Mouse (Mus musculus) small intestine, adult 2 months (tissue): ENCODE data around the gene Cmah. TPM values are rescaled to one million over a fixed set of nuclear protein-coding genes. Genes with fewer than 3 reads are reported as not detected.
A peak's percentile ranks its signal among the peaks of the same experiment; 100 is the strongest.

Experiments
- H3K27ac ChIP-seq: fragments of 200-500 bp; 2 replicates; pipeline ENCODE4 v1.5.1; 2012; ENCODE audit warnings: low read depth, low read length, control low read depth, inconsistent platforms; ENCODE audit not compliant: insufficient read depth
- H3K27me3 ChIP-seq: fragments of 200-500 bp; 2 replicates; pipeline ENCODE4 v1.6.1; 2012; ENCODE audit warnings: mild to moderate bottlenecking, moderate library complexity, low read length, inconsistent platforms; ENCODE audit not compliant: control insufficient read depth, insufficient read depth
- H3K36me3 ChIP-seq: fragments of 200-500 bp; 2 replicates; pipeline ENCODE4 v1.6.1; 2012; ENCODE audit warnings: mild to moderate bottlenecking, low read length, control low read depth, inconsistent platforms; ENCODE audit not compliant: control insufficient read depth, insufficient read depth
- H3K4me1 ChIP-seq: fragments of 200-500 bp; 2 replicates; pipeline ENCODE4 v1.6.1; 2012; ENCODE audit warnings: low read length, inconsistent platforms, mixed read lengths; ENCODE audit not compliant: control insufficient read depth, insufficient read depth, insufficient read length
- H3K4me3 ChIP-seq: fragments of 200-500 bp; 2 replicates; pipeline ENCODE4 v1.5.1; 2012; ENCODE audit warnings: low read depth, mild to moderate bottlenecking, control low read depth, inconsistent platforms, low read length, moderate library complexity
- CTCF ChIP-seq: fragments of 200-500 bp; IDR thresholded peaks from 2 replicates; pipeline ENCODE4 v1.5.1; 2012; ENCODE audit warnings: low read depth, mild to moderate bottlenecking, control low read depth, inconsistent platforms, low read length, moderate library complexity, mixed read lengths; ENCODE audit not compliant: insufficient replicate concordance, insufficient read length; ENCODE audit errors: extremely low read depth
- POLR2A ChIP-seq: fragments of 200-500 bp; IDR thresholded peaks from 2 replicates; pipeline ENCODE4 v1.6.1; 2012; ENCODE audit warnings: low read depth, mild to moderate bottlenecking, control low read depth, inconsistent platforms, low read length, moderate library complexity
- WGBS: fragments of 180-500 bp; shearing (Covaris S2); methylation state at CpG from one replicate; pipeline ENCODE4 v1.1.7; 2018; 5-methylcytosine and 5-hydroxymethylcytosine counted together
- polyA plus RNA-seq: library from polyadenylated mRNA; depleted of rRNA; stranded (reverse); fragments of >200 nt; gene quantifications from 2 replicates; pipeline ENCODE4 v1.2.3, GENCODE M21; 2012; rRNA removed

The Cmah gene
- 0.60 and 0.70 TPM in 2 replicates for polyA plus RNA-seq

GRCm38 (mm10) chr13:24327201-24327600 lies at the start of gene Cmah:
Gene Cmah, plus strand, starts transcription at chr13:24327404.
- Histone ChIP-seq H3K27ac (no peak within 1 kb of the TSS), H3K36me3 (no peaks in the 10 kb centered on the region), H3K4me3 (no peak within 1 kb of the TSS), H3K4me1 (no peaks in the 10 kb centered on the region), H3K27me3 (no peaks in the 10 kb centered on the region)
- TF ChIP-seq CTCF: no peak
- no peak for TF ChIP-seq POLR2A
- 41% methylated on average over 5 of the region's 5 CpGs for WGBS

GRCm38 (mm10) chr13:24279407-24279761 lies 47.8 kb upstream of the Cmah start:
- Histone ChIP-seq H3K27ac (peak overlapping the region; percentile 79), H3K27me3 (no peaks in the 10 kb centered on the region), H3K36me3 (peaks cover 12% of the 10 kb centered on the region), H3K4me3 (peak overlapping the region; percentile 86), H3K4me1 (peaks cover 7% of the 10 kb centered on the region)
- no peak for TF ChIP-seq CTCF
- TF ChIP-seq POLR2A: no peak
- WGBS: 27% methylated on average over 11 of the region's 11 CpGs

DNA sequence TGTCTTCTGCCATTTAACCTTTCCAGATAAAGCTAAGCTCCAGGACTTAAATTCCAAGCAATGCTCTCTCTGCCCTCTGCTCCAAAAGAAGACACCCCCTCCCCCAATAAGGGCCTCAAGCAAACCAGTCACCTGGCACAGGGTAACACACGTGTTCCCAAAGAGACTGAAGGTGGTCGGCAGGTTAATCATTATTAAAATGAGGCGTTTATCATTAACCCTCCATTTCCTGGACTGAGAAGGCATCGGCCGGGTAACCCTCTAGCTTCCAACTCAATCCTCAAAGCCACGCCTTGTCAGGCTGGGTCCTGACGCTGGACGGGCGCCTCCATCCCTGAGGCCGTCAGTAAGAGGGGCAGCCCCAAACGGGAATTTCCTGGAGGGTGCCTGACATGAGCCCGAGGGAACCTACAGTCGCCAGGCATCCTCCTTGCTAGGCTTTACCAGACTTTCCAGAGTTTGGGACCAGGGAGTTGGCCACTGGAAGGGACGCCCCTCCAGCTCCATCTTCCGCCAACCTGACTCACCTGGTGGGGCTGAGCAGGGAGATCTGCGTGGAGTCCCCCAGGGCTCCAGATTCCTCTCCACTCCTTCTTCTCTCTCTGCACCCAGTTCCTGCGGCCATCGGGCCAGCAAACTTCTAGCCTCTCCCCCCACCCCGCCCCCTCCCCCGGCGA lies 47.3 kb upstream of the Cmah start:
- peaks cover 8% of the 10 kb centered on the region; the same call in 1 of the 2 replicates for H3K36me3 ChIP-seq
- 3% methylated on average over 21 of the region's 21 CpGs for WGBS
- TF ChIP-seq POLR2A (no peak), CTCF (no peak)
- H3K27me3 ChIP-seq: no peaks in the 10 kb centered on the region
- H3K4me3 ChIP-seq: peak overlapping the region; percentile 86
- H3K4me1 ChIP-seq: peaks cover 7% of the 10 kb centered on the region
- H3K27ac ChIP-seq: peak overlapping the region; percentile 79

DNA sequence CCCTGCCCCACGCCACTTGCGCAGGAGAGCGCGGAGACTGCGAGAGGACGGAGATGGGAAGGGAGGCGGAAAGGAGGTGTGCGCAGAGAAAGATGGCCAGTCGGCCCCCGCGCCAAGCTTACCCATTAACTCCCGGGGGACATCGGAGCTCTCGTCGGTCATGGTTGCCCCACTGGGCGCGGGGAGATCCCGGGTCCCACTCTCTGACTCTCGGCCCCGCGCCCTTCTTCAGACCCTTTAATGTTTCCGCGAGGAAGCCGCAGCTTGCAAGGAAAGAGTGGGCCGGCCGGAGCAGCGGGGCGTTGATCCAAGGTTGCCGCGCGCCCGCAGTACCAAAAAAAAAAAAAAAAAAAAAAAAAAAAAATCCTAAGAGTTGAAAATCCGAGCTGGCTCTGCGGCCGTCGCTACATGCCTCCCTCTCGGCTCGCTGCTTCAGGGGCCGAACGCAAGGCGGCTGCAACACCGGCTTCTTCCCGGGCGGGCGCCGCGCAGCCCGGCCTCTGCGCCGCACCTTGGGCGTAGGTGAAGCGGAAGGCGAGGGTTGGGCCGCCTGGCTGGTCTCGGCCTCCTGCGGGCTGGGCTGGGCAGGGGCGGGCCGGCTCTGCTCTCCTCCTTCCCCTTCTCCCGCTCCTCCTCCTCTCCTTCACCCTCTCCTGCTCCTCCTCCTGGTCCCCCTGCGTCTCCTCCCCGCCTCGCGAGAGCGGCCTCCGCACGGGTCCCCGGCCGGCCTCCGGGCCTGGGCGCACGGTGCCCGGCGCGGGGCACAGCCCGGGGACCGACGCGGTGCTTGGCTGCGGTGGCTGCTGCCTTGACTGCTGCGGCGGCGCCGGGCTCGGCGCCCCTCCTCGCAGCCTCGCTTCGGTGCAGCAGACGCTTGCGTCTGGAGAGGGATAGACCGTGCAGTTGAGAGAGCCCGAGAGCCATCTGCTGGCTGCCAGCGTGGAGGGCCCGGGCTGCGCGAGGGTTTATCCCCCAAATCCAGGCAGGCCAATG lies 46.5 kb upstream of the Cmah start, which contains the start of gene Carmil1:
Gene Carmil1 (minus strand): TSS at position 357 of the 993 bp plus-strand sequence.
- TF ChIP-seq CTCF (peak; percentile 72), POLR2A (peak; percentile 90)
- 1% methylated on average over 96 of the region's 96 CpGs for WGBS

DNA sequence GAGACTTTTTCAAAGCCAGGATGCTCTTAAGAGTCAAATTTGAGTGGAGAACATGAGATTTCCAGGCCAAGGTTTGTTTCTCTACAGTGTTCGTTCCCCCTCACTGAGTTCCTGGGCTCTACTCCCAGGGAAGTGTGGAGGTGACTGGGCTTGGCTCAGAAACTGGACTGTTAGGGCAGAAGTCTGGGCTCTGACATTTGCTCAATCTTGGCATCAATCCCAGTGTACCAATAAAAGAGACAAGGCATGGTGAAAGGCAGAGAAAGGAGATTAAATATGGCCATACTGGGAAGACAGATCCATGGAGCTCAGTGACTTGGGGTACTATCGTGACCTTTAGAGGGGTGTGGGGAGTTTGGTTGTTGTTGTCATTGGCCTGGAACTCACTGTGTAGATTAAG lies 39.8 kb upstream of the Cmah start:
- H3K4me3 ChIP-seq: no peak overlapping the region
- no peaks in the 10 kb centered on the region for H3K27me3 ChIP-seq
- no peak overlapping the region for H3K27ac ChIP-seq
- H3K36me3 ChIP-seq: no peaks in the 10 kb centered on the region
- TF ChIP-seq CTCF (no peak), POLR2A (no peak)
- 32% methylated on average over 2 of the region's 2 CpGs for WGBS
- no peaks in the 10 kb centered on the region for H3K4me1 ChIP-seq

More for the DNA sequence above, 46.5 kb upstream of the Cmah start, which contains the start of gene Carmil1:
- H3K27me3 ChIP-seq: no peaks in the 10 kb centered on the region
- H3K36me3 ChIP-seq: peaks cover 3% of the 10 kb centered on the region; the same call in 1 of the 2 replicates
- H3K4me1 ChIP-seq: peaks cover 7% of the 10 kb centered on the region
- peak within 1 kb of the TSS; percentile 86 for H3K4me3 ChIP-seq
- peak within 1 kb of the TSS; percentile 84 for H3K27ac ChIP-seq

DNA sequence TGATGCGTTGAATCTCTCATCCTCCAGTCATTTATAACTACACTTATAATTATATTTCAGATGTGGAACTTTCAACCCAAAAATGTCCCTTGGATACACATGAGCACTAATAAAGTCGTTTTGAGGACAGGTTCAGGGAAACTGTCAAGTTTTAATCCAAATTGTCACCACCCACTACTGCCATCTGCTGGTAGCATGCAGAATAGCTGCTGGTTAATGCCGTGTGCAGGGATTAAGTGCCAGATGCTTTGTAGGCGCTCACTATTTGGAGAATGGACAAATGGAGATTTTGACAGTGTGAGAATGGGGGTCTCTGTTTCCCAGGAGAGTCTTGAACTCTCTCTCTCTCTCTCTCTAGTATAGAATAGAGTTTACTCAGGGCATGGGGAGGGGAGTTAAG lies 30.0 kb upstream of the Cmah start:
- WGBS: 15% methylated on average over 4 of the region's 4 CpGs
- Histone ChIP-seq H3K27ac (no peak overlapping the region), H3K4me1 (peaks cover 5% of the 10 kb centered on the region; the same call in 1 of the 2 replicates), H3K36me3 (no peaks in the 10 kb centered on the region), H3K4me3 (no peak overlapping the region), H3K27me3 (no peaks in the 10 kb centered on the region)
- TF ChIP-seq CTCF (peak; percentile 51; the same call in 1 of the 2 replicates), POLR2A (no peak)

DNA sequence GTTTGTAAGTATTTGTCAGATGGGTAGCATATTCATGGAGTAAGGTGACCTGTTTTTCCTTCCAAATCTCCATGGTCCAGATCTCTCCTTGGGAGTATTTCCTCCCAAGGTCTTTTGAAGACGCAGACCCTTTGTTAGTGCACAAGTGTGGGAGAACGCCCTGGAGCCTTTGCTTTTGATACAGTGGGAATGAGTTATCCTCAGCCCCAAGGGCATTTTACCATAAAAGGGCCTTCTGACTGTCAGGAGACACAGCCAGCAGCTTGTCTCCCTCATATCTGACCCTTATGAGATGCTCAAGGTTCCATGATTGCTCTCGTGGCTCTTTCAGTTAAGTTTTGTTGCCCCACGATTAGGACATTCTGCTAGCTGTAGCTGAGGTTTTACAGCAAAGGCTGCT lies 21.7 kb upstream of the Cmah start:
- 87% methylated on average over 4 of the region's 4 CpGs for WGBS
- H3K4me3 ChIP-seq: no peak overlapping the region
- H3K27ac ChIP-seq: no peak overlapping the region
- no peaks in the 10 kb centered on the region for H3K4me1 ChIP-seq
- no peak for TF ChIP-seq POLR2A
- no peaks in the 10 kb centered on the region for H3K27me3 ChIP-seq
- no peaks in the 10 kb centered on the region for H3K36me3 ChIP-seq
